Mouse (Mus musculus): ENCODE measurements around the gene Tmem210. TPM values are rescaled to one million over a fixed set of nuclear protein-coding genes. Genes with fewer than 3 reads are reported as not detected.

Gene Tmem210
- total and polyA plus RNA-seq, 2 experiments from 2014 or later, result not detected

DNA sequence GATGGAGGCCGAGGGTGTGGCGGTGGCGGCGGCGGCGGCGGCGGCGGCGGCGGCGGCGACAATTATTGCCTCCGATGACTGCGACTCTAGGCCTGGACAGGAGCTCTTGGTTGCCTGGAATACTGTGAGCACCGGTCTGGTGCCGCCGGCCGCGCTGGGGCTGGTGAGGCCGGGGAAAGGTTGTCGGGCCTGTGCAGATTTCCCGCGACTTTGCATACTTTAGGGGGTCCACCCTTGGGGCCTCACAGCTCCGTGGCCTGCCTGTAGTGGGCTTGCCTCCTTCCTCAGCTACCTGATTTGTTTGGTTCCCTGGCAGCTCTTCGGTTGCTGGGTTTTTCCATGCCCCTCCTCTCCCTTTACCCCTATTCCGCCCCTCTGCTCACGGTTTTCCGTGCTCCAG, 15.4 kb upstream of the Tmem210 start:
- Histone ChIP-seq H3K36me3 (ENCODE audit: insufficient read depth, low read length) (peaks cover 49% of the 10 kb centered on the region), H3K9me3 (ENCODE audit: low read length) (no peaks in the 10 kb centered on the region), H3K4me2 (ENCODE audit: low read depth, low read length) (peak overlapping the region; percentile 95), H3K4me3 (ENCODE audit: low read length) (peak overlapping the region; percentile 89), H3K27me3 (ENCODE audit: insufficient read depth, low read length) (no peaks in the 10 kb centered on the region), H3K9ac (replicated peaks; ENCODE audit: low read length) (peak overlapping the region; percentile 79), H3K4me1 (ENCODE audit: insufficient read depth, low read length) (peaks cover 23% of the 10 kb centered on the region), H3K27ac (peak overlapping the region; percentile 87)
- no peak for DNase-seq (ENCODE audit: low spot score)
- TF ChIP-seq CTCF (IDR thresholded peaks at IDR 0.05; ENCODE audit: low read depth), result no peak
- peak; percentile 69 for ATAC-seq
- WGBS, result under 1% methylated on average over 16 of the region's 29 CpGs

DNA sequence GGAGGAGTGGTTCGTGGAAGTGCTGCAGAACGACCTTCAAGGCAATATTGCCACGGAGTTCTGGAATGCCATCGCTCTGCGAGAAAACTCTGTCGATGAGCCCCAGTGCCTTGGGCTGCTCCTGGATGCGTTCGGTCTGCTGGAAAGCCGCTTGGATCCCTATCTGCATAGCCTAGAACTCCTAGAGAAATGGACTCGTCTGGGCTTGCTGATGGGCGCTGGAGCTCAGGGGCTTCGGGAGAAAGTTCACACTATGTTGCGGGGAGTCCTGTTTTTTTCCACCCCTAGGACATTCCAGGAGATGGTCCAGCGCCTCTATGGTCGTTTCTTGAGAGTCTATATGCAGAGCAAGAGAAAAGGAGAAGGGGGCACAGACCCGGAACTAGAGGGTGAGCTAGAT, 14.9 kb upstream of the Tmem210 start:
- H3K4me2 ChIP-seq (ENCODE audit: low read depth, low read length), result peak overlapping the region; percentile 95
- DNase-seq (ENCODE audit: low spot score) (no peak), ATAC-seq (no peak)
- peak overlapping the region; percentile 87 for H3K27ac ChIP-seq
- H3K4me3 ChIP-seq (ENCODE audit: low read length), result peak overlapping the region; percentile 89
- H3K27me3 ChIP-seq (ENCODE audit: insufficient read depth, low read length), result no peaks in the 10 kb centered on the region
- peaks cover 54% of the 10 kb centered on the region for H3K36me3 ChIP-seq (ENCODE audit: insufficient read depth, low read length)
- H3K9ac ChIP-seq (replicated peaks; ENCODE audit: low read length), result peak overlapping the region; percentile 79
- WGBS, result 38% methylated on average over 16 of the region's 16 CpGs
- no peak for TF ChIP-seq CTCF (IDR thresholded peaks at IDR 0.05; ENCODE audit: low read depth)
- H3K9me3 ChIP-seq (ENCODE audit: low read length), result no peaks in the 10 kb centered on the region
- peaks cover 20% of the 10 kb centered on the region for H3K4me1 ChIP-seq (ENCODE audit: insufficient read depth, low read length)

DNA sequence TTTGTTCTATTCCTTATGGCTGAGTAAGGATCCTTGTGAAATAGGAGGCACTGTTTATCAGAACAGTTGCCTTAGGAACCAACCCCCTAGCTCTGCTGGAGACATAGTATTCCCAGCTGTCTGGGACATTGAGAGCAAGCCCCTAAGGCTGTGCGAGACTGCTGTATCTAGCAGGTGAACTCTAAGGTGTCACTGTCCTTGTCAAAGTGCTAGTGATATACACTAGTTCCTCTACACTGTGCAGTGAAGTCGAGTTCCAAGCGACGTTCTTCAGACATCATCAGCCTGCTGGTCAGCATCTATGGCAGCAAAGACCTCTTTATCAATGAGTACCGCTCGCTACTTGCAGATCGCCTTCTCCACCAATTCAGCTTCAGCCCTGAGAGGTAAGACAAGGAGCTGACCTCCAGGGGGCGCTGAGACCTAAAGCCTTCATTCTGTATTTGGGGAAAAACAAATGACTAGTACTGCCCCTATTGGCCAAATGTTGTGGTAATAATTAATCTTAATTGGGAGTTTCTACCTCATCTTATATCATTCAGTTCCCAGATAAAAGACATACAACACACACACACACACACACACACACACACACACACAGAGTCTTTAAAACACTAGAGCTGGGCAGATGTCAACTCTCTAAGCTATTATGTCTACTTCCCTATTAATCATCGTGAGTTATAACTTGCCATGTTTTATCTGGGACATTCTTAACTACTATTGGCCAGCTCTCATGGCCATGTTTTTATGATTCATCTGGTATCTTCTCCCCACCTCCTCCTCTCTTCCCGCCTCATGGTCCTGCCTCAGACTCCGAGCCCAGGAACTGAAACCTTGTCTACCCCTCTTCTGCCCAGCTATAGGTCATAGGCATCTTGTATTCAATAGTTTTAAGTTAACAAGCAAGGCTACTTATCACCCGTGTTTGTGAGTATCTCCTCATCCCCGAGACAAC, 8.7 kb upstream of the Tmem210 start:
- Histone ChIP-seq H3K36me3 (ENCODE audit: insufficient read depth, low read length) (peaks cover 80% of the 10 kb centered on the region), H3K9ac (replicated peaks; ENCODE audit: low read length) (no peak overlapping the region), H3K27me3 (ENCODE audit: insufficient read depth, low read length) (no peaks in the 10 kb centered on the region), H3K27ac (no peak overlapping the region), H3K4me1 (ENCODE audit: insufficient read depth, low read length) (no peaks in the 10 kb centered on the region), H3K9me3 (ENCODE audit: low read length) (no peaks in the 10 kb centered on the region), H3K4me3 (ENCODE audit: low read length) (no peak overlapping the region), H3K4me2 (ENCODE audit: low read depth, low read length) (no peak overlapping the region)
- ATAC-seq (peak; percentile 62), DNase-seq (ENCODE audit: low spot score) (peak; percentile 93)
- 60% methylated on average over 13 of the region's 13 CpGs for WGBS
- TF ChIP-seq CTCF (IDR thresholded peaks at IDR 0.05; ENCODE audit: low read depth), result peak; percentile 90

DNA sequence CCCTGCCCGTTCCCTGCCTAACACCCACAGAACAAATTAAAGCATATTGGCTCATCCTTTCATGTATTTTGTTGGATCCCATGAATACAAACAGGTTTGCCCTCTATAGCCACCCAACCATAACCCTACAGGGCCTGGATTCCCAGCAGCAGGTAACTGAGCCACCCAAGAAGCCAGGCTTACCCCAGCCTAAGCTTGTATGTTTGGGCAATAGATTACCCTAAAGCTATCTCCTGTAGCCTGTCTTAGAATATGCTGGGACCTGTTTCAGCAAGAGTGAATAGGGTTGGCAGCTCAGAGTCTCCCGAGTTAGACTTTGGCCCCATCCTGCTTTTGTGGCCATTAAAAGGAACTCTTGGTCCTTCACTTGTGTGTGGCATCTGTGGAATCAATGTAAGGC, 2.4 kb upstream of the Tmem210 start:
- Histone ChIP-seq H3K27me3 (ENCODE audit: insufficient read depth, low read length) (no peaks in the 10 kb centered on the region), H3K4me1 (ENCODE audit: insufficient read depth, low read length) (peaks cover 26% of the 10 kb centered on the region; the same call in 1 of the 2 replicates), H3K27ac (no peak overlapping the region; the same call in 1 of the 2 replicates), H3K9me3 (ENCODE audit: low read length) (no peaks in the 10 kb centered on the region), H3K4me2 (ENCODE audit: low read depth, low read length) (no peak overlapping the region), H3K9ac (replicated peaks; ENCODE audit: low read length) (no peak overlapping the region), H3K4me3 (ENCODE audit: low read length) (no peak overlapping the region), H3K36me3 (ENCODE audit: insufficient read depth, low read length) (peaks cover 39% of the 10 kb centered on the region)
- DNase-seq (ENCODE audit: low spot score), result no peak
- no peak for TF ChIP-seq CTCF (IDR thresholded peaks at IDR 0.05; ENCODE audit: low read depth)
- no peak for ATAC-seq
- 88% methylated on average over 2 of the region's 2 CpGs for WGBS

DNA sequence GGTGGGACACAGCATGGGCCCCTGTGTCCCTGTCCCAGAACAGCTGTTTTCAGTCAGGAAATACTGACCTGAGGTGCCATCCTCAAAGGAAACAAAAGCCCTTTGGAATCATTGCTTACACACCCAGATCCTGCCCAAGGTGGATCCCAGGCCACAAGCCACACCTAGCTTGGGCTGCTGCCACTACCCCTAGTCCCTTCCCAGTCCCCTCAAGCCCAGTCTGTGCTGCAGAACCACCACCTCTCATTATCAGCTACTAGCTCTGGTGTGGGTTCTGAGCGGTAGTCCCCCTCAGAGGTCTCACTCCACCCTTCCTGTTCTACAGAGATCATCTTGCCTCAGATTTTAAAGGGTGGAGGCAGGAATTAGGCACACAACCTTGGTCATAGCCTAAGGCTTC, 1.6 kb upstream of the Tmem210 start:
- DNase-seq (ENCODE audit: low spot score), result no peak
- no peak overlapping the region for H3K9ac ChIP-seq (replicated peaks; ENCODE audit: low read length)
- no peak overlapping the region for H3K4me3 ChIP-seq (ENCODE audit: low read length)
- H3K4me2 ChIP-seq (ENCODE audit: low read depth, low read length), result no peak overlapping the region
- WGBS, result 72% methylated on average over 1 of the region's 1 CpGs
- H3K4me1 ChIP-seq (ENCODE audit: insufficient read depth, low read length), result peaks cover 32% of the 10 kb centered on the region; the same call in 1 of the 2 replicates
- H3K27me3 ChIP-seq (ENCODE audit: insufficient read depth, low read length), result no peaks in the 10 kb centered on the region
- no peak for ATAC-seq
- peaks cover 32% of the 10 kb centered on the region for H3K36me3 ChIP-seq (ENCODE audit: insufficient read depth, low read length)
- no peak overlapping the region; the same call in 1 of the 2 replicates for H3K27ac ChIP-seq
- no peak for TF ChIP-seq CTCF (IDR thresholded peaks at IDR 0.05; ENCODE audit: low read depth)
- H3K9me3 ChIP-seq (ENCODE audit: low read length), result no peaks in the 10 kb centered on the region

DNA sequence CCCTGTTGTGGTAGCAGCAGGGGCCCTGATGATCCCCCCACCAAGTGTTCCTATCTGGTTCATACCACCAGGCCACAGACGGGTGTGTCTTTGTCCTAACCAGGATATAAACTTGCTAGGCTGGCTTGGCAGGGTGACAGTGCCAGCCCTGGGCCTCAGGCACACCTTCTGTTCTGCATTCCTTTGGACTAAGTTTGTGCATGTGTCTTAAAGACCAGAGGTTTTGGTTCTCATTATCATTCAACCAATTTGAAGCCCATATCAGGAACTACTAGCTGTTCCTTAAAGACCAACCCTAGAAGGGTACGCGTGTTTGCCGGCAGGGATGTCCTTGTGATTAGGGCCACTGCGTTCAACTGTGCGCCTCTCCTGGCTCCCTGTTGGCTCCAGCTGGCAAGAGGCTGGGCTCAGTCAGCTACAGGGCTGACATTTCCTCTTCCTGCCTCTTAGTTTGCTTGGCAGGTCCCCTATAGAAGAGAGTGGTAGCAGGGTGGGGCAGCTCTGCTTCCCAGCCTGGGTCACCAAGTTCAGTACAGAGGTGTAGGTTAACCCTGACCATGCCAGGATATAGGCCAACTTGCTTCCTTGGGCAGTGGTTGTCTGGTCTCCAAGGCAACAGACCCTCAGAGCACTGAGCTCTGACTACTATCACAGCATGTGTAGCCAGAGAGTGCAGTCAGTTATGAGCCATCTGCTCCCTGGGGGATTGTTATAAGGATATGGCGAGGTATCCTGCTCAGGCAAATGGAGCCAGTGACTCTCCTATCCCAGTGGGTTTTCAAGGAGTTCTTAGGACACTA, 908 bp upstream of the Tmem210 start:
- Histone ChIP-seq H3K4me1 (ENCODE audit: insufficient read depth, low read length) (peaks cover 32% of the 10 kb centered on the region; the same call in 1 of the 2 replicates), H3K4me3 (ENCODE audit: low read length) (no peak overlapping the region), H3K4me2 (ENCODE audit: low read depth, low read length) (no peak overlapping the region), H3K9ac (replicated peaks; ENCODE audit: low read length) (no peak overlapping the region), H3K36me3 (ENCODE audit: insufficient read depth, low read length) (peaks cover 28% of the 10 kb centered on the region), H3K27ac (no peak overlapping the region), H3K27me3 (ENCODE audit: insufficient read depth, low read length) (0 out of 2 replicates have a peak, but pooled peaks cover 6% of the 10 kb centered on the region), H3K9me3 (ENCODE audit: low read length) (no peaks in the 10 kb centered on the region)
- 42% methylated on average over 7 of the region's 7 CpGs for WGBS
- DNase-seq (ENCODE audit: low spot score), result no peak
- TF ChIP-seq CTCF (IDR thresholded peaks at IDR 0.05; ENCODE audit: low read depth), result no peak
- ATAC-seq, result no peak; the same call in 1 of the 2 replicates
